Mouse (Mus musculus): Measurements from ENCODE around the gene Szt2.

GRCm38 (mm10) chr4:118401918-118402317 lies 7.2 kb downstream of the Szt2 start:
- TF ChIP-seq CTCF (IDR thresholded peaks at IDR 0.05; ENCODE audit: low read depth) (no peak), EP300 (IDR thresholded peaks at IDR 0.05; ENCODE audit: low read depth) (no peak)
